Mouse (Mus musculus) left cerebral cortex, postnatal 10 days (tissue): ENCODE data around the gene Vamp3. TPM values are rescaled to one million over a fixed set of nuclear protein-coding genes. Genes with fewer than 3 reads are reported as not detected.

Source experiments
- DNase-seq, 2 experiments: peaks; one replicate each; pipeline ENCODE4 v3.0.0; 2021 to 2022; ENCODE audit warnings: low spot score in 2 of 2, mixed read lengths in 1 of 2; ENCODE audit errors: extremely low spot score in 1 of 2
- intact Hi-C: fragments of 180-260 bp; cut with DNase I; formaldehyde crosslinking; loops from one replicate; pipeline ENCODE4 v1.15.1; 2025
- total RNA-seq, 2 experiments: library from RNA; stranded (reverse); gene quantifications; 2 replicates each; pipeline ENCODE4 v1.2.3; 2021

Vamp3 gene
- total RNA-seq: 10 to 100 TPM; 31.0 to 31.1 TPM

DNA sequence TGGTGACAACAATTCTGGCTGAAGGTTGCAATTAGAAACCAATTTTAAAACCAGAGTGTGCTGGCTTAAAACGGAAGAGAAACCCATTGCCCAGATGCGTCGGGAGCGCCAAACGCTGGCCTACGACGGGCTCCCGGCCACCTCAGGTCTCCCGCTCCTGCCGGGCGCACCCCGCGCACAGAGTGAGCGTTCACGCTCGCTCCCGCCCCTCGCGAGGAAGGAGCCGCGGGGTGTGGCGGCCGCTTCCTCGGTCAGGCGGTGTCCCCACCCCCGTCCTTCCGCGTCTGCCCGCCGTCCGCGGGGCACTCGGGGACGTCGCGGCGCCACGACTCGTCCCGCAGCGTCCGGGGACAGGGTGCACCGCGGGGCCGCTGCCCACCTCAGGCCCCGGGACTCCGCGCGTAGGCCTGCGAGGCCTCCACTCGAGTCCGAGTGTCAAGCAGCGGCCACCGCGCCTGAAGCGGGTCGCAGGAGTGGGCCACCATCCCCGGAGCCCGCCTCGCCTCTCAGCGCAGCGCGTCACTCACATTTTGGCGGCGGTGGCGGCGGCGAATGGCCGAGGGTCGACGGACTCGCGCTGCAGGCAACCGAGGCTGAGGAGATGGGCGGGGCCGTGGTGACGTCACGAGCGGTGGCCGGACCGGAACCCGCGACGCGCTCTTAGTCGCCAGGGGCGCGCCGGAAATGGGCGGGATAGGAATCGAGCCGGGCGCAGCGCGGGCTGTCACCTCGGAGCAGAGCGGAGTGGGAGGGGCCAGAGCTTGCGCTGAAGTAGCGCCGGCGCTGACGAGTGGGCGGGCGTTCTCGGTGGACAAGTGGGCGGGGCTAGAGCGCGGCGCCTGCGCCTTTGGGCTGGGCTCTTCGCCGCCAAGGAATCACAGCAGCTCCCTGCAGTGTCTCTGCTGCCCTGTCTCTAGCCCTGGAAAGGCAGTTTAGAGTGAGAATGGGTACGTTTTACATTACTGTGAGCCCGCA, at the start of gene Vamp3:
TSS of gene Vamp3 (minus strand) at position 617 of the 975 bp plus-strand sequence.
- DNase-seq: peak; percentile 98 to 100
- intact Hi-C loops: no loop called here

DNA sequence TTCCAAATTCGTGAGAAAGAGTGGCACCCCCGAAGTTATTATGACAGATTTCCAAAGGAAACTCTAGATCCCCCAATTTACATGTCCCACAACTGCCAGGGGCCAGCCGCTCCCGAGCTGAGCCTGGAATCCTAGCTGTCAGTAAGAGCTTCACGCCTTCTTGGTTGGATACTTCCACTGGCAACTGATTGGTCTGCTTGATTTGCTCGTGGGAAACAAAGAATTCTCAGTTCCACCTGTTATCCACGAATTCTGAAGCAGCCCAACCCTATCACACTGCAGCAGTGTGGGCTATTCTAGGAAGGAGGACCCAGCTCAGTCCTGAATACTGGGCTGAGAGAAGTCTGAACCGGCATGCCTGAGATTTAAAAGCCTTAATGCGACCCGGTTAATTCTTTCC, 48.7 kb upstream of the Vamp3 start:
- DNase-seq: no peak
- intact Hi-C loops: no loop called here

DNA sequence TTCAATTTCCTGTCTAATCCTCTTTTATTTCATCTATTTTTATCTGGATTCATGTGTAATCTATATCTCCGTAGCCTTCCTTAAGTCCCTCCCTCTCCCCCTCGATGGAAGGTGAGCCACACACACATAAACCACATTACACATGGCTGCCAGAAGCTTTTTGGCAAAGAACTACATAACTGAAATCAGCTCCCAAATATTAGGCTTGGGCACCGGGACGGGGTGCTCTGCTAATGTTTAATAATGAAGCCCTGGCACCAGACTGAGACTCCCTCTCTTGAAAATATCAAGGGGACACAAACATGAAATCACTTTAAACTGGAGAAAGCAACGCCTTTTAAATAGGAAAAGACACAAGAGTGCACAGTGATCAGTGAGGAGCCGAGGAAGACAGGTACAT, 48.1 kb upstream of the Vamp3 start:
- intact Hi-C loops: no loop called here
- no peak for DNase-seq

DNA sequence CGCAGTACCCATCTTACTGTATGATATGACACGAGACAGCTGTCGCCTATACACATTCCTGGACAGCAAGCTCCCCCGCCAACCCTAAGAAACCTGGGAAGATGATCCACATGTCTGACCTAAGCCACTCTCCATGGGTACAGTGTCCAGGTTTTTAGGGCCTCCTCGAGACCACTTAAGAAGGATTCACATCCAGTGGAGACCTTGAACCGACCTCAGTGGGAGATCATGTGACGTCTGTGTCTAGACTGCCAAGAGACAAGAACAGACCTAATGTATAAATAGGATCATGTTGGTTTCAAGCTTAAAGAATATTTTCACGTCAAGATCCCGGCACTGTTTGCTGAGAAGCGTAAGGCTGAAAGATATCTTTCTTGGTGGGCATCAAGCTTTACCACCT, 46.4 kb upstream of the Vamp3 start:
- DNase-seq: no peak
- intact Hi-C loops: no loop called here

DNA sequence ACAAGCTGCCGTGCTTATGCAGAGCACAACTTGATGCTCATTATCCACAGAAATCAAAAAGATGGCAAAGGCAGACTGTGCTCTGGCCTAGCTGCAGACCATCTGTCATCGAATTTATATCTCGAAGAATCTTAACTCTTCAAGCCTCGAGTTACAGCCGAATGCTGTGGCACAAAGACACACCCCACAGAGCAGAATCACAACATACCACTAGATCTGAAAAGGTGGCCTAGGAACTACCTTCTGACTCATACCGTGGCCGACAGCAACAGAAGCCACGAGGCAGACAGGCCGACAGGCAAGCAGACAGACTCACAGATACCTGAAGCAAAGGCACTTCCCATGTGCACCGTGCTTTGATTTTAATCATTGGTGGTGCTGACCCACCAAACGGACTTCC, 45.9 kb upstream of the Vamp3 start:
- intact Hi-C loops: no loop called here
- DNase-seq: no peak

DNA sequence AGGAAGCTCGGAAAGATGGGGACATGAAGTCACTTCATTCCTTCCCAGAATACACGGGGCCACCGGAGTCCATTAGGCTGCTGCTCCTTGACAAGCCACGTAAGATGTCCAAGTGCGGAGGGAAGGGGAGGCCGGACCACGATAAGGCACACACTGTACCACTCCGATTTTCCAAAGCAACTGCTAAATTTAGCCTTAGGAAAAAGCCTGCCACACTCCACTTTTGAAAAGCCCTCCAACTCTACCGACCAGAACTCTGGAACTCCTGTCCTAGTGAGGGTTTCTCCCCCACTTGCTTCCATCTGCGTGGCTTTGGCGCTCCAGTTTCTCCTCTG, 39.3 kb upstream of the Vamp3 start:
- intact Hi-C loops: no loop called here
- no peak for DNase-seq

DNA sequence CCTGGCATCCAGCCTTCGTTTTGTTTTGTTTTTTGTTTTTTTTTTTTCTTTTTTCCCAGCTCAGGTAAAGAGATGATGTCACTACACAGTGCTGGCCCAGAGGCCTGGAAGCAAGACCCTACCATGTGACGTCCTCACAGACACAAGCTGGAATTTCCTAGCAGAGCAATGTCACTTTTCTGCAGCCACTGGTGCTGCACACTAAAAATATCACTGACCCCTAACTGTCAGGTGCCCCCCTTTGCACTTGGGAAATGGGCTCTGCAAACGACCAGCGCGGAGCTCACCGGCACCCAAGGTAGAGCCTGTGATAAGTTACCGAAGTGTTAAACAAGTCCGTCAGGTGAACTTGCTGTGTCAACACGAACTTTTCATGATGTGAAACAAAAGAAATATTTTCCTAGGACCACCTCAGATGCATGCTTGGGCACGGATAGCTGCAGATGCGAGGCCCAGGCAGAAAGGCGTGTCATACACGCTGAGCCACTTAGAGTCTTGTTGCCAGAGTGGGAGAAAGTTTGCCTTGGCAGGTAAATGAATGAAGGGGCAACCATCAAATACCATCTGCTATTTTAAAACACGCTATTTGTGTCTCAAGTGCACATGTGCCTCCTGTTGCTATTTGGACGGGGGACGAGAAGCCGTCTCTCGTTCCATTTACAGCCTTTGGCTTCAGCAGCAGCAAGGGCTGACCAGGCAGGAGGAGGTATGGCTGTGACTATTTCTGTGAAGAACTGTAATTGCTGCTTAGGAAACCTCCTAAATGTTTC, 38.8 kb upstream of the Vamp3 start:
- intact Hi-C loops: no loop called here
- no peak for DNase-seq

DNA sequence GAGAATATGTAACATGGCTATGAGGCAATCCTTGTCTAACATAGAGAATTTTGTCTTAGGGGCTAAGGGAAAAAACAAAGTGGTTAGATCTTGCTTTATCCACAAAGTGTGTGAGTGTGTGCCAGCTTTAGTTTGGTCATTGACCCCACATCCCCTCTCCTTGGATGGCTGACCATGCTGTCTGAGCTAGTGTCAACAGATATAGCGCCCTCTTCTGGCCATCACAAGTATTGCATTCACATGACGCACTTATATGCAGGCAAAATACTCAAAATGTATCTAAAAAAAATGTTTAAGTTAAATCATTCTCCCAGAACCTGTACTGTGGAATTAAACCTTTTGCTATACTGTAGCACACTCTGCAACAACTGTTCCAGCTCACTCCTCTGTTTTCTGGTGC, 37.4 kb upstream of the Vamp3 start:
- peak in 1 of 2 experiments; percentile 63 for DNase-seq
- intact Hi-C loops: no loop called here

DNA sequence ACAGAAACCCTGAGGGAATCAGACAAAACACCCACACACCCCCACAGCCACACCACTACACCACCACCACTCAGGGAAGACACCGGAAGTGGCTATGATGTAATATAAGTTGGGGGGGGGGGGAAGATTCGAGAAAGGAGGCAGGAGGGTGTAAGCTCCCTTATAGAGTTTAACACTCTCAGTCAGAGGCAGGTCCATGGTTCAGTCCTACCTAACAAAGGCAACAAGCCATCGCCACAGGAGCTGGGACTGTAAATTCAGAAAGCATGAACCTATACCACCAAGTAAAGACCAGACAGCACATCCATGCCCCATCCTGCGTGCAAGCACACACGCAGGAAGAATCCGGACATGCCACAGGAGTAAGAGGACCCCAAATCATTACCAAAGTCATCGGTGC, 31.5 kb upstream of the Vamp3 start, which contains the start of gene Gm13090:
TSS of gene Gm13090 (plus strand) at position 301 of the 400 bp plus-strand sequence.
- intact Hi-C loops: no loop called here

DNA sequence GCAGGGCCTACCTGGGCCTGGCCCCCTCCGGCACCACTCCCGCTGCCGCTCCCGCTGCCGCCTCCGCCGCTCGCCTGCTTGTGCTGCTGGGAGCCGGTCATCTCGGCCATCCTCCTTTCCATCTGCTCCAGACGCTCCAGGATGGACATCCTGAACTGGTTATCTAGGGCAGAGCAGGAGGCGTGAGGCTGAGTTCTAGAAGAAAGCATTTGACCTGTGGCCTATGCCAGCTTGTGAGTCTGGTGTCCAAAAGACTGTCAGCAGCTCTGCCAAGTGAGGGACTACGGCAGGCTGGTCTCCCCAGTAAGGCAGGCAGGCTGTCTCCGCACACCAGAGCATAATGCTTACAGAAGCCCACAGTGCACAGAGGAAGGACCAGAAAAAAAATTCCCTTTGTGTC, 31.1 kb upstream of the Vamp3 start:
- no peak for DNase-seq
- intact Hi-C loops: no loop called here

More for the DNA sequence above, 31.5 kb upstream of the Vamp3 start, which contains the start of gene Gm13090:
- DNase-seq: no peak

DNA sequence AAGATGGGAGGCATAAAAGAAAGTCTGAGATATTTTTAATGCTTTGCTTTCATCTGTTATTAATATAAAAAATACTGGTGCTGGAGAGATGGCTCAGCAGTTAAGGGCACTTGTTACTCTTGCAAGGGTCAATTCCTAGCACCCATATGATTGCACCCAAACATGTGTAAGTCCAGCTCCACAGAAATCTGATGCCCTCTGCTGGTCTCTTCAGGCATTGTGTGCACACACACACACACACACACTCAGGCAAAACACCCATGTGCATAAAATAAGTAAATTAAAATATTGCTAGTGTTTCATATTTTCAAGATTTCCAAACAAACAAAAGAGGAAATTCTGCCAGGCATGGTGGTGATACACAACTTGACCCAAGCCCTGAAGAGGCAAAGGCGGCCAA, 29.6 kb upstream of the Vamp3 start:
- intact Hi-C loops: no loop called here
- DNase-seq: no peak

DNA sequence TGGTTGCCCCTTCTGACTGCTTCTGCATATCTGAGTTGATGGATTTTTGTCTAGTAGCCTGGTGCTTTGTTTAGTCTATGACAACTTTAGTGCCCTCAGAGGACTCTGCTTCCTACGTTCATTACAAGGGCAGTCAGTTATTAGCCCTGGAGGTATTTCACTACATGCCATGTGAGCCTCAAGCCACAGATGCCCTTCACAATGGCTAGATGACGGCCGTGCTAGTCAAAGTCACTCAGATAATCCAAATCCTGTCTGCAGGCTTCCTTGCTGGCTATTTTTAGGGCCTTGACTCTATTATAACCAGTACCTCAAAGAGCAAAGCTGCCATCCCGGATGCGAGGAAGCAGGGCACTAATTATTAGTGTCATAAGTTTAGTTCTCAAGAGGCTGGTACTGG, 25.3 kb upstream of the Vamp3 start:
- intact Hi-C loops: no loop called here

DNA sequence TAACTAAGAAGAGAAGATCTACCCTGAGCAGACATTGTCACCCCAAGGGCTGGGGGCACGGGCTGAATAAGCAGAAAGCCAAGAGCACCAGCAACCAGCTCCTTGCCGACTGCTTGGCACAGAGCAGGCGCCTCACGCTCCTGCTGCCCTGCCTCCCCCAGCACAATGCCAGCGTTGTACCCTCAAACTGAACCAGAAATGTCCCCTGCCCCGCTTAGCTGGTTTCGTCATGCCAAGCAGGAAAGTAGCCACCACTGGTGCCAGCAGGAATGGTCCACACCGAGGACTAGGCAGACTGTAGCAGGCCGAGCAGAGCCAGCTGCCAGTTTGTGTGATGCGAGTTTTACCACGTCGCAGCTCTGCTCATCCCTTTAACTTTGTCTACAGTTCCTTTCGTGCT, 24.2 kb upstream of the Vamp3 start:
- no peak for DNase-seq
- intact Hi-C loops: no loop called here

More for the DNA sequence above, 25.3 kb upstream of the Vamp3 start:
- no peak for DNase-seq

DNA sequence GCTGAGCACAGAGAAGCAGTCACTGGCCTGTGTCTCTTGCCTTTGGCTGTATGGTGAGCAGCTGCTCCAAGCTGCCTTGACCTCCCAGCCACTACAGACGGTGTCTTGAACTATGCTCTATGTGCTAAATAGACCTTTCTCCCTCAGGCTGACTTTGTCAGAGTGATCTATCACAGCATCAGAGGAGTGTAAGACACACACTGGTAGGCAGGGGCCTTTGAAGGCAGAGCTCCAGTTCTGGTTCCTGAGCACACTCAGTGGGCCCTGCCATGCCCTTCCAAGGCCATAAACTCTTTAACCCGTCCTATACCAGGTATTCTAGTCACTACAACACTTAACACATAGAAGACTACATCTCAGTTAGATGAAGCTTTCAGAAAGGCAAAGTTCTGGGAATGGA, 23.6 kb upstream of the Vamp3 start:
- intact Hi-C loops: no loop called here

DNA sequence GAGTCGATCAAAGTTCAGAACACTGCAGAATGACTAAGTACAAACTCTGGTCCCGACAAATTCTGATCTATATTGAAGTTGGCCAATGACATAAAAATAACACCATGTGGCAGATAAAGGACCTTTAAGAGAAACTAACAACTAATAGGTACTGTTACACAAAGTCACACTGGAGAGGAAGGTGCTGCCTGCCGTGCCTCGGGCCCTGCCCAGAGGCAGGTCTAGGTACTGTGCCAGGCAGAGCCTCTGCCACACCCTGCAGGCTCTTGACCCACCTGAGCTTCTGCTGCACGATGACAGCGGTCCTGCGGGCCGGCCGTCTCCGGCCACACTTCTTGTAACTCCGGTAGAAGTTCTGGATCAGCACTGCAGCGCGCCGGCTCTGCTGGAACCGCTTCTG, 17.1 kb upstream of the Vamp3 start:
- DNase-seq: no peak
- intact Hi-C loops: no loop called here

More for the DNA sequence above, 23.6 kb upstream of the Vamp3 start:
- DNase-seq: no peak

DNA sequence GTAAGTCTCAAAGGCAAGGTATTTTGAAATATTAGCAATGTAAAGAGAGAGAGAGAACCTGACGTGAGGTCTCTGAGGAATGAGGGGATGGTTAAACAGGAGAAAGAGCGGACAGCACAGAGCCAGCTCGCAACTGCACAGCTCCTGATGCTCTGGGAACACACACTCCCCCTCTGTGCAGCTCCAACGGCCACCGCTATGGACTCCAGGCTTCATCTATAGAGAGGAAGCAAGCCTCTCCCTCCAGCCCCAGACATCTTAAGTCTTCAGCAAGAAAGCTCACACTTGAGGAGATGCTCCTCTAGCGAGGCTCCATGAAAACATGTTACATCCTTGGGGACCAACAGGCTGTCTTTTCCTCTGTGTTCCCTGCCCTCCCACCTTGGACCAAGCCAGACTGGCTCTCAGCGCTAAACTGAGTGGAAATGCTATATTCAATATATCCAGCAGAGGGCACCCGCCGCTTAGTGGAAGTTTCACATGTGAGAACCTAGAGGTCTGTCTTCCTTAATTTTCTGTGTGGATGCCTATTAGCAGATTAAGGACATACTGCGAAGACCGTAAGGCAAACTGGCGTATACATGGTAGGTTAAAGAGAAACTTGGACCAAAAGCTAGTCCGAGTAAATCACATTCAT, 15.5 kb upstream of the Vamp3 start:
- peak; percentile 75 for DNase-seq
- intact Hi-C loops: loop anchor here (1.0 kb wide), 1 partner anchor 69 kb away; no protein-coding TSS in a partner anchor

DNA sequence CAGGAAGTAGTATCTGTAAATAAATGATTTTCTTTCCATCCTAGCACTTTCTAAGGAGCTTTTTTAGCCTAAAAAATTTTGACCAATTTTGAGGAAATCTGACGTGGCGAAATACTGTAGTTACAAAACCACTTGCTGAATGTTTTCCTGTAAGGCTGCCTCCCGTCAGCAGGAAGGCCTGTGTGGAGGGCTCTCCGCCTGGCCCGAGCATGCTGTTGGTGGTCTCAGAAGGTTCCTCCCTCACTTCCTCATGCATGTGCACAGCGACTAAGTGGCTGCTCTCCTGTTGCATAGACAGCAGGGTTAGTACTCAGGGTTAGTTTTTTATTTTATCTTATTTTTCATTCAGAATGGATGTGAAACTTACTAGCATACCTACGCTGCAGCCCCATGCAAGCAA, 13.2 kb upstream of the Vamp3 start:
- no peak for DNase-seq
- intact Hi-C loops: no loop called here

DNA sequence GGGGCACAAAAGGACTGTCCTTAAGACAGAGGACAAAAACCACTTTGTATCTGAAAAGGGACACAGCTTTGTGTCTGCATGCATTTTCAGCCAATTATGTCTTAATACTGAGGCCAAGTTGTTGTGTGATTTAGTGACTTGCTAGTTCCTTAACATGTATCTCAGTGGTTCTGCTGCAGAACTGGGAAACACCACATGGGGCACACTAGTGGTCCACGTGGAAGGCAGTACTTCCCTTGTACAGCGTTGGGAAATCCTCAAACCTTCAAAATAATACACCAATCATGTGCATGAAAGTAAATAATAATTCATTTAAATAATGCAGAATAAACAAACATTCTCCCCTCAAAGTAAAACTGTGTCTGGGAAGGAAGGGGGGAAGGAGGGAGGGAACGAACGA, 11.0 kb upstream of the Vamp3 start:
- intact Hi-C loops: no loop called here
- DNase-seq: no peak

DNA sequence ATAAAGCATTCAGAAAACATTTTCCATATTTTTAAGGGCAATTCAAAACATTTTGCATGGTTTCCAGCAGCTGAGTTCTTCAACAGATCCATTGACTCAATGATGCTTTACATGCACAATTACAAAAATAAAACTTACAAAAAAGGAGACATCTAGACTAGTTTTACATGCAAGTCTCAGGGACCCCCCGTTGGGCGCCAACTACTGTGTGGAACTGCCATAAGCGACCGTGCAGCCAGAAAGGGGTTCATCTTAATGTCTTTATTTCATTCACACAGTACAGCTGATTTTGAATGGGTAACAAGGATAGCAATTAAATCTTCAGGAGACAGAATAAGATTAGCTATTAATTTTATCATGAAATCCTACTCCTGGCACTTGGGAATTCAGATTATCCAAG, 1.8 kb upstream of the Vamp3 start:
- DNase-seq: no peak
- intact Hi-C loops: no loop called here
